Mouse (Mus musculus): ENCODE measurements around the gene Atp9a. TPM values are rescaled to one million over a fixed set of nuclear protein-coding genes. Genes with fewer than 3 reads are reported as not detected.
A peak's percentile ranks its signal among the peaks of the same experiment; 100 is the strongest.

The Atp9a gene
- total RNA-seq, 2 experiments from 2014 or later: 418 to 426 TPM

DNA sequence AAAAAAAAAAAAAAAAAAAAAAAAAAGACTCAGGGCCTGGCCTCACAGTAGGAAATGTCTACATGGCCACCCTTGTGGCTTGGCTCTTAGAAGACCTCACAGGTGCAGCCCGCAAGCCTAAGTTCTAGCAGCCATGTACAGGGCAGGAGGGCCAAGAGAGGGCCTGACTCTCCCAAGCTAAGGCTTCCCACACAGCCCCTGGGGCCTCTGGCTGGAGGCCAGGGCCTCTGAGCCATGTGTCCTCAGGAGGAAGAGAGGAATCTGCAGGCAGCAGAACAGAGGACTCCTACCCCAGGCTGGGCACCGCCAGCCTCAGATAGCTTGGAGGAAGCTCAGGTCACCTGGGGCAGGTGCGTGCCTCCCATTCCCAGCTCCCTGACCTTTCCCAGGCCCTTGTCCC, 127.0 kb downstream of the Atp9a start:
- no peak for DNase-seq (ENCODE audit: low spot score in 2 of 2)
- intact Hi-C loops (cut with DNase I): no loop called here

DNA sequence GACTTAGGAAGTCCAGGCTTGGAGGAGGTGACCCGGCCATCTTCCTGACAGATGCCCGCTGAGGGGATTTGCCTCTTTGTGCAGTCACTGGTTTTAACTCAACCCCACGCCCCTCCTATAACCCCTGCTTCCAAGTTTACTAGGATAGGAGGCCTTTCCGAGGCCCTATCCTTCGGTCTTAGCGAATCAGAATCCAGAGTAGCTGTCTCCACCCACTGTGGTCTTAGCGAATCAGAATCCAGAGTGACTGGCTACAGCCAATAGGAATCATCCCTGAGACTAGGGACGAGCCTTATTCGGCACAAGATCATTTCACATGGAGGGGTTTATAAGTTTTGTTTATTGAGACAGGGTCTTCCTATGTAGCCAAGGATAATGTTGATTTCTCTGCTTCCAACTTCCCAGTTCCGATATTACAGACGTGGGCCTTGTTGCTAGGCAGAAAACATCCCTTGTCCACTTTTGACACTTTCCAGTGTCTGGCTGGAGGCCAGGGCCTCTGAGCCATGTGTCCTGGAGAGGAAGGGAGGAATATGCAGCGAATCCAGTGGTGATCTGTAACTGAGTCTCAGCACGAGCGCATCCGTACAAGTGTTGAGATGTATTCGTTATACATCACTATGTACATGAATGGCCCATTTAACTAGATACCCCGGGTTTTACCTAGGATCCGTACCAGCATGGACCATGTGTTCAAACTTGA, 127.9 kb downstream of the Atp9a start:
- no peak for DNase-seq (ENCODE audit: low spot score in 2 of 2)
- intact Hi-C loops (cut with DNase I): no loop called here

DNA sequence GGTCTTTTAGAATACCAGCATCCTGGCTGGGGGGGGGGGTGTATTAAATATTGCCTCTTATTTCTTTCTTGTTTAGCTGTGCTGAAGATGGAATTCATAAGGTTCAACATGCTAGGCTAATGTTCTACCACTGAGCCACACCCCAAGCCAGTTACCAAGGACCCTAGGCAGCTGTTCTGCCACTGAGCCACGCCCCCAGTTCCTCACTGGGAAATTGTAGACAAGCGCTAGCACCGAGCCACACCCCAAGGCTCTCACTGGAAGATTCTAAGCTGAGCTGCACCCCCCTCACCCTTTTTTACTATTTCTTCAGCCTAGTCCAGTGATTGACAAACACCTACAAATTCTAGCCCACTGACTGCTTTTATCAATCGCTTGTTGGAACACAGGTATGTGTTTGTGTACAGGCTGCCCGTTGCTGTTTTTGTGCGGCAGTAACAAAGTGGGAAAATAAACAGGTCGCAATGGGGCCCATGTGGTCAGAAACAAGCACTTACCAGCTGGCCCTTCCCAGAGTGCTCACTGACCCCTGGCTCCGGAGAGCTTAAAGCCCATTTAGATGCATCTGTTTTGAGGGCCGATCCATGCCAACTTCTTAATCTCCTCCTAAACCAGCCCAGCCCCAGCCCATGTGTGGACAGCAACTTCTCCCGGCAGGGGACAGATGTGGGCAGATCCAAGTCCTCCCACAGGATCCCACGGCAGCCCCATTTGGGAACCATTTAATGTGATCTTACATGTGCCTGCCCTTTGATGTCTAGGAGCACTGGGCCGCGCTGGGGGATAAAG, 128.9 kb downstream of the Atp9a start:
- intact Hi-C loops (cut with DNase I): no loop called here
- DNase-seq (ENCODE audit: low spot score in 2 of 2): no peak

DNA sequence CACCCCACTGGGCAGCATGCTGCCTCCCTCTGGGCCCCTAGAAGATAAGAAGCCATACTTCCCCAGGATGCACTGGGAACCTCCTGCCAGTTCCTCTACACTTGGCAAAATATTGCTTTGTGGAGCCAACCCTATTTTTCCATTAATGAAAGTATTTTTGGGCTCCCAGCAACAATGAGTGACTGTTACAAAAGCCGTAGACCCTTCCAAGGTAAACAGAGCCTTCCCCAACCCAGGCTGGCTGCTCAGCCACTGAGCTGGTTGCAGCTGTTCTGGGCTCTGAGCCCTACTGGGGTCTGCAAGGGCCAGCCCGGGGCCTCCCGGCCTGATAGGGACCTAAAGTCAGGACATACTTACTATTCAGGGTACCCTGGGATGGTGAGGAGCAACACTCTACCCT, 131.3 kb downstream of the Atp9a start:
- no peak for DNase-seq (ENCODE audit: low spot score in 2 of 2)
- intact Hi-C loops (cut with DNase I): no loop called here

DNA sequence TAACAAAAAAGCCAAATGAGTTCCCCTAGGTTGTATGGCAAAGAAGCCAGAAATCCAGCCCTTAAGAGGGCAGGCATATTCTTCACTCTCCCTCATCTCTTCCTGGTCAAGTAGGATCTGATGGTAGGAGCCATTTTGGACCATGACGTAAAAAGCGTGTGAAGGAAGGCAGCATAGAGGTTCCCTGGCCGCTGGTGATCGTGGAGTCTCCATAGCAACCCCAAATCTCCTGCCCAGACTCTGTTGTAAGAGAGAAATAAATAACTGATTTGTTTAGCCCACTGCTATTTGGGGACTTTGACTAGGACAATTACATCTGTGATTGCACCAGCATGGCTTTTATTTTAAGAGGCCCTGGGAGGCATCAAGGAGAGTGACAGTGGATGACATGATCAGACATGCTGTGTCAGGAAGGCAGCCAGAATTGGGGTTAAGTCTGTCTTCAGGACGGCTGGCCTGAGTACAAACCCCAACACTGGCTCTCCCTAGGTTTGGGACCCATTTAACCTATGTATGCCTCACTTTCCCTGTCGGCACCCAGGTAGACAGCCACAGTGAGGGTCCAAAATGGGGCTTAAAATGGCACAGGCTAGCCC, 132.5 kb downstream of the Atp9a start:
- DNase-seq (ENCODE audit: low spot score in 2 of 2): peak; percentile 47 to 68
- intact Hi-C loops (cut with DNase I): no loop called here

DNA sequence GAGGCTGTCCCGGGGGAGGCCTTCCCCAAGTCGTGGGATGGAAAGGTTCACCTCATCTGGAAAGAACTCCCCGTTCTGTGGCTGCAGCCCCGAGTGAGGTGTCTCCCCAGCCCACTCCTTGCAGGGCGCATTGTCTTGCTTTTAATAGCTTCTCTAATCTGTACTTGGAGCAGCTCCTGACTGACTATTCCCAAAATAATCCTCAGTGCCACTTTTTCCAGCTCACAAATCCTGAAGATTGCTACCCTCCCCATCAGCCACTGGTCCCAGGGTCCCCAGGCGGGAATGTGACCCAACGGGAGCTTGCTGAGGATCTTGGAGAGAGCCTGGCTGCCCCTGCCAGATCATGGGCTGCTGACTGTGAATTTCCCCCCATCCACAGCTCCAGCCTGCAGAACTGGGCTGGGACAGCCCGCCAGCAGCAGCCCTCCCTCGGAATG, 134.1 kb downstream of the Atp9a start:
- intact Hi-C loops (cut with DNase I): no loop called here

DNA sequence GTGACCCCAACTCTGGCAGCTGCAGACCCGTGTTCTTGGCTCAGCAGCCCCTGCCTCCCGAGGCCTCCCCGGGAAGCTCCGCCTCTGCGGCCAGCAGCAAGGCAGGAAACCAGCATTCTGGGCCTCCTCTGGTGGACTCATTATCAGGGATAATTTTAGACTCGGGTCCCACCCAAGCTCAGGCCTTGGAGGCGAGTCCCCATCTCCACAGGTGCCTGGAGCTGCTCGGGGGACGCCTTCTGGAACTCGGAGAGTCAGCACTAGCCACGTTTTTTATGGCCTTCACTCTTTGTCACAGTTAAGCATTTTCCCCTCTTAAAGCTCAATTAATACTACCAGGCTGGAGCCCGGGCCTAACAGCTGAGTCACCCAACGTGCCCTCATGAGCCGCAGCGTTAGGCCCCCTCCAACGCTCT, 137.5 kb downstream of the Atp9a start:
- intact Hi-C loops (cut with DNase I): no loop called here

More for the DNA sequence above, 134.1 kb downstream of the Atp9a start:
- DNase-seq (ENCODE audit: low spot score in 2 of 2): no peak

DNA sequence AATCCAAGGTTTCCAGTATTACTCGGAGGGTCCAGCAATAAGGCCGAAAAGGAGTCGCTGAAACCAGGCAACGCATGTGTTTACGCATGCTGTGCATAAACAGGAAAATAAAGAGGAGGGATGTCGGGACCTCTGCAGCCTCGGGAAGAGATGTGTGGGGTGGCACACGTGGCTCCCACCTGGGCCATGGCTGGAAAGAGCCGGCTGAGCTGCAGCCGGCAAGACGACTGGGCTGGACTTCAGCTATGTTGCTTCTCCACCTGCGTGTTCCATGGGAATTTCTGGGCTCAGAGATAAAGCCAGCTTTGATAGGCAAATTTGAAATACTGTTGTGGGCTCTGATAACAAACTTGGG, 139.8 kb downstream of the Atp9a start:
- intact Hi-C loops (cut with DNase I): no loop called here
- DNase-seq (ENCODE audit: low spot score in 2 of 2): no peak

More for the DNA sequence above, 137.5 kb downstream of the Atp9a start:
- DNase-seq (ENCODE audit: low spot score in 2 of 2): no peak

DNA sequence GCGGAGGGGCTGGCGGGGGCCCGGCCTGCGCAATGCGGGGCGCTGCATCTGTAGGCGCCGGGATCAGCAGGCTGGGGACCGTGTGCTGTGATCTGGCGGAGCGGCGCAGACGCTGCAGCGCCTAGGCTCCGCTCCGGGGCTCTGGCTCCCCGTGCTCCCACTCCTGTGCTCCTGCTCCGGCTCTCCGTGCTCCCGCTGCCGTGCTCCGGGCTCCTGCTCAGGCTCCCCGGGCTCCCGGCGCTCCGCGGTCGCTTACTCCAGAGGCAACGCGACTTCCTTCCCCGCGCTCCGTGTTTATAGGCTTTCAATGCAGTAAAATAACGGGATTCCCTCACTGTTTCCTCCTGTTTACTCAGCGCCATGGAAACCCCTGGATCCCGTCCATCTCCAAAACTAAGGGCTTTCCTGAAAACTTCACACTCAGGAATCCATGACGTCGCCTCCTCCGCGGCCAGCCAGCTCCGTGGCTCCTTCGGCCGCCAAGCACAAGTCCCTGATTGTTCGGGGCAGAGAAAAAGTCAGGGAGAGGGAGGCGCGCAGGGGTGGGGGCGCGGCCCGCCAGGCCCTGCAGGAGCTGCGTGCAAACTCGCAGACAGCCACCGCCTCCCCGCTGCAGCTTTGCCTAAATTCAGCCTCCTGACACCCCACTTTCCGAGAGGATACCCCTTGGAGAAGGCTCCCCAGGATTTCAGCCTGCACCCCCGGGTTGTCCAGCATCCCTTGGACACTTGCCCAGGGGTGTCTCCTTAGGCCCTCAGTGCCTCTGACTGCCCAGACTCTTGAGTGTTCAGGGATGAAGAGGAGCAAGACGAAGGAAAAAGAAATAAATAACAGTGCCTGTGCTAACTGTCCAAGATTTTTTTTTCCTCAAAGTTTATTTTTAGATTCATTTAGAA, 140.5 kb downstream of the Atp9a start, which contains the start of gene Nfatc2:
Nfatc2 (minus strand) TSS at position 167 of the 896 bp plus-strand sequence.
- intact Hi-C loops (cut with DNase I): no loop called here
- DNase-seq (ENCODE audit: low spot score in 2 of 2): peak; percentile 79 to 90

DNA sequence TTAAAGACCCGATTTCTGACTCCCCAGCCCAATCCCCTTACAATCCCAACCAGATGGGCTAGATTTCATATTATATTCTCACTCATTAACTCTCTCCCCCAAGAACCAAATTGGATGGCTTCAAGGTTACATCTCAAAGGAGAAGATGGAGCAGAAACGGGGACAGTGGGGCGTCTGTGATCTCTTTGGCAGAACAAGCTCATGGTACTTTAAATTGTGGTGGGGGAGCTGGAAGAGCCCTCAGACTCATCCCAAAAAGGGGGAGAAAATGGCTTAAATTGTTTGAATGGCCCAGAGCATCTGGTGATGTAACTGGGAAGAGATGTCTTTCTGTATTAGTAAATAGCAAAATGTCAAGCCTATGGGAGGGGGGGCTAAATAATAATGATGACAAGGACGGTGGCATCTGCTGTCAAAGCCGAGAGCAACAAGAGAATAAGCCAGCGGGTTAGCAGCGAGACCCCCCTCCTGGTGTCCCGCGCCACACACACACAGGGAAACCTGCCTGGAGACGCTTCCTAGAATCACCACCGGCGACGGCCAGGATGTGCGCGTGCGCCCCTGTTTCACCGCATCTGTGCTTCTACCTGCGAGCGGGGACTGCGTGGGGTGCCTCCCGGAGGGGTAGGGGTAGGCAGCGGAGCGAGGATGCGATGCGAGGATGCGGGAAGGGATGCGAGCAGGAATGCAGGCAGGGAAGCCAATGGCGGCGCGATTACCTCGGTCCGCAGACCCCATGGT, 141.3 kb downstream of the Atp9a start:
- intact Hi-C loops (cut with DNase I): no loop called here
- peak; percentile 66 to 73 for DNase-seq (ENCODE audit: low spot score in 2 of 2)

DNA sequence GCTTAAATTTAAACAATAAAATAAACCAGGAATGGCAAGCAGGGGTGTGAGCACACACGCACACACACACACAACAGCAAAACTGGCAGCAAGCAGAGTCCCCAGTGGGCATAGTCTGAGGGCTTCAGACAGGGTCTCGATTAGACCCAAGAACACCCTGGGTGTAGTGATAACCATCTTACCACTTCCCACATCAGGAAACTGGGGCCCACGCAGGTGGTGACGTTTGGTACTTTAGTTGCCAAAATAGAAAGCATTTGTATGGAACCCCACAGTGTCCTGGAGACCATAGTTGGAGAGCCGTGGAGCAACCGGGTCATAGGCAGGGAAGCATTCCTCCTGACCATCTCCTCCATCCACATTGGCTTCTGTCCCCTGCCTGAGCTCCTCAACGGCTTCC, 146.5 kb downstream of the Atp9a start:
- intact Hi-C loops (cut with DNase I): no loop called here
- DNase-seq (ENCODE audit: low spot score in 2 of 2): no peak

DNA sequence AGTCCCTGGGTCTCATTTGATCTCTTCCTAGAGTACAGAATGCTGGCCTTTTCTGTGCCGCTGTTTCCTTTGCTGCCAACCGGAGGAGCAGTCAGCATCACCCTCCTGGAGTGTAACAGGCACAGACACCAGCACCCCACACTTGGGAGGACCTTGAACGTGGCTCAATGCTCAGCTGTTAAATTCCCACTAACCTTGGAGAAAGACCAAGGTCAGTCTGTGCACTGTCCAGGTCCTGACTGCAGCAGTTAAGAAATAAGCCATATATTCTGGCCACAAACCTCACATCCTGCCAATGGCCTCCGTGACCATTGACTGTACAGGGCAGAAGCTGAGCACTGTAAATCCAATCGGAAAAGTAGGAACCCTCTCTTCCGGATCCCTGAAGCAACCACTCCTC, 148.5 kb downstream of the Atp9a start:
- intact Hi-C loops (cut with DNase I): no loop called here
- no peak for DNase-seq (ENCODE audit: low spot score in 2 of 2)

DNA sequence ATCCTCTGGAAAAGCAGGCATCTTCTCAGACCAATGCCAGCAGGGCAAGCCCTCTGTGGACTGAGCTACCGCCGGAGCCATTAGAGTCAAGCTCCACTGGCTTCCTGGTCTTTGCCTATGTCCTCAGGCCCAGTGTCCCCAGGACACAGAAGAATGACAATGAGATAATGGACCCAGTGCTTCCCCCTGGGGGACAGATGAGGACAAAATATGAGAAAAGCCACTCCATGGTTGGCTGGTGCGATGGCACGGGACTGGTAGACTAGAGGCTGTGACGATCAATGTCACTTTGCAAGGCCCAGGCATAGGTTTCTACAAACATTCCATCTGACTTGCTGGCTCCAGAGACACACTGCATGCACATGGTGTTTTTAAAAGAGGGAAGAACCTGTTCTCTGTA, 149.2 kb downstream of the Atp9a start:
- intact Hi-C loops (cut with DNase I): no loop called here
- DNase-seq (ENCODE audit: low spot score in 2 of 2): no peak

DNA sequence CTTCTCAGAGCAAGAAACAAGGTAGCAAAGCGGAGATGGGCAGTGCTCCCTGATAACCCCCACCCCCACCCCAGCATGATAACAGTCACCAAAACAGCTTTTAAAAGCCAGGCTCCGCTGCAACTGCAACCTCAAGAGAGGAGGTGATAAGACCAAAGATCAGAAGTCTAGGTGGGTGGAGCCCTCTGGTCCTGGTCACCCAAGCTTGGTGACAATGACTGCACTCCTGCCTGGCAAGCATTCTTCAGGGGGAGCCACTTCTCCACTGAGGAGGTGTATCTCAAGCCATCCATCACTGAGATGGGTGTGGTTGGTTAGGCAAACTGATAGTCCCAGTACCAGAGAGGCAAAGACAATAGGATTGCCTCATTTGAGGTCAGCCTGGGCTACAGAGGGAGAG, 151.1 kb downstream of the Atp9a start:
- DNase-seq (ENCODE audit: low spot score in 2 of 2): no peak
- intact Hi-C loops (cut with DNase I): no loop called here

DNA sequence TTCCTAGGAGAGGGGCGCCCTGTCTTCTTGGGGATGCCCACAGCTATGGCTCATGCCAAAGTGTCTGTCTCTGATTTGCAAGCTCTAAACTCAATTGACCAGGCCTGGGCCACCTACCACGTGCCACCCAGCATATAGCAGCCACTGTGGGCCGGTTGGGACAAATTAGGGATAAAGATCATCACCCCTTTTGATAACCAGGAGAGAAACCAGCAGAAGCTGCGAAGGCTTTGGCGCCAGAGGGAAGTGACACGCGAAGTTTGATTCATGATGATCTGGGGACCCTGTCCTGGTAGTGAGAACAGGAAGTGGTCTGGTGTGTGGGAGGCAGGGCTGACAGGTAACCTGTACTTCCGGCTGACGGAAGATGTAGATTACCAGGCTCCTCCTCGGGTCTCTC, 151.7 kb downstream of the Atp9a start:
- intact Hi-C loops (cut with DNase I): no loop called here
- no peak for DNase-seq (ENCODE audit: low spot score in 2 of 2)

DNA sequence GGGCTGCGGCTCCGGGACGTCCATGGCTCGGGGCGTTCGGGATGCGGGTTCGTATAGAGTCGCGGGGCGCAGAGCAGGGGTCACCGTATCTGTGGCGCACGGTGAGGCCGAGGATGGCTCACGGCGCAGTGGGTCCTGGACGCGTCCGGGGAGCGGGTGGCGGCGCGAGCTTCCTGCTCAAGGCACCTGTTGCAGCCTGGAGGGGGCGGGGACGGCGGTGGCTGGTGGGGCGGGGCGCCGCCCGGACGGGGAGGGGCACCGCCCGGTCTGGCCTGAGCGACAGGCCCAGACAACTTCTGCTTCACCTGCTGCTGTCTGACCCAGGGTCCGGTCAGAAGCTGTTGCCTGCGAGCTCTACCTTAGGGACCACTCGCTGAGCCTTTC, 152.0 kb downstream of the Atp9a start:
- no peak for DNase-seq (ENCODE audit: low spot score in 2 of 2)
- intact Hi-C loops (cut with DNase I): no loop called here

DNA sequence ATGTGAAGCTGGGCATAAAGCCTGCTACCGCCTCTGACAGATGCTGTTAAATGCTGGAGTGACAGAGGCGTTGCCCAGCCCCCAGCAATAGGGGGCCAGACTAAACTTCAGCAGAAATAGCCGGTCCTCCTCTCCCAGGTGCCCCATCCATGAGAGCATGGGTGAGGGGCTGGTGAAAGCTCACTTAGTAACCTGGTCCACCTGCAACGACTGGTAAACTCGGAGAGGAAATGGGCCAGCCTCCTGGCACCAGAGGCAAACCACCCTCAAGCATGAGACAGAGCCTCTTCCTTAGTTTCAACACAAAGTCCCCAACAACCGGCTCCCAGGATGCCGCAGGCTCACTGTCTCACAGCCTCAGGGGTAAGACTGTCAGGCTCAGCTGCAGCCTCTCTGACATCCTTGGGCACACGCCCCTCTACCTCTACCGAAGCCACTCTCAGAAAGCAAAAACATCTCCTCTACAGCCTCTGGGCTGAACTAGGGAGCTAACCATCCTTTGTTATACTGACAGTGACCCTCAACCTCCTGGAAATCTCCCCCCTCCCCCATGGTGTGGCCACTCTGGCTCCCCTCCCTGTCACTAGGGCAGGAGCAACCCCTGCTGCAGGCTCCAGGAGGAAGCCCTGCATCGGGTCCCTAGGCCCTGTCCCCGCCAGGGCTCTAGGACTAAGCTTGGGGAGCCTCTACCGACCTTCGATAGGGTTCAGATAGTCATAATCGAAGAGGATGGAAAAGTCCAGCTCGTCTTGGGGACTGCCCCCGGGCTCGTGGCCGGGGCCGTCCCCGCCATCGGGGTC, 152.6 kb downstream of the Atp9a start:
- intact Hi-C loops (cut with DNase I): no loop called here
- DNase-seq (ENCODE audit: low spot score in 2 of 2): no peak

Data from left cerebral cortex, postnatal 14 days (tissue).